Mouse (Mus musculus): Measurements from ENCODE around the gene Sept12. TPM values are rescaled to one million over a fixed set of nuclear protein-coding genes. Genes with fewer than 3 reads are reported as not detected.

Sept12 gene
- total RNA-seq, 2 experiments from 2014 or later = not detected

DNA sequence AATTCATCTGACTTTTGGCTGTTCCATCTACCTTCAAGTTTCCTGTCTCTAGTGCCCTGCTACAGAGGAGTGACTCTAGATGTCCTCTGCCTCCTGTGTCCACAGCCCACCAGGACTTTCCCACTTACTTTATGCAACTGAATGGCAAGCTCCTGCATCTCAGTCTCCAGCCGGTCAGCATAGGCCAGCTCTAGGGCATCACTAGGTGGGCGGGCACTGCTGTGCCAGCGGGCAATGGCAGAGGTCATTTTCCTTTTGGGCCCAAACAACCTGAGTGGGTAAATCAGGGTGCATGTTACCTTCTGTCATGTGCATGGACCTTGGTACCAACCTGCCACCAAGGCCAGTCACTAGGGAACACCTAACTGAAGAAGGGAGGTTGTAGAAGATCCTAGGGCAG, 54.2 kb downstream of the Sept12 start:
- intact Hi-C loops (cut with DNase I) = no loop called here
- DNase-seq (ENCODE audit: extremely low spot score in 1 of 2, low spot score in 2 of 2) = no peak

DNA sequence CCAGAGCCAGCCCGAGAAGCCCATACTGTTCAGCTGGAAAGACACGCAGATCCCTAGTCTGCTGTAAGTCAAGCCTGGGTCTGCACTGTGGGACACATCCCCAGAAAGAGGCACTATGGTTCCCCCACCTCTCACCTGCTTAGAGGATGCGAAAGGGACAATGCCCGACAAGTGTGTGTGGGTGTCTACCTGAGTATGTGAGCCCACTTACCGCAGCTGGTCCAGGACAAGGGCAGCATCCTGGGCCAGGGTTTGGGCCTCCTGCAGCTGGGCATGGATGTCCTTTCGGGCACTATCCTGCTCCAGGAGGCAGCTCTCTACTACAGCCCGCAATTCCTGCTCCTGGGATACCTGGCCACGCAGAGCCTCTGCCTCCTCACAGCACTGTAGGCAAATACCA, 54.8 kb downstream of the Sept12 start:
- intact Hi-C loops (cut with DNase I) = no loop called here
- no peak for DNase-seq (ENCODE audit: extremely low spot score in 1 of 2, low spot score in 2 of 2)

DNA sequence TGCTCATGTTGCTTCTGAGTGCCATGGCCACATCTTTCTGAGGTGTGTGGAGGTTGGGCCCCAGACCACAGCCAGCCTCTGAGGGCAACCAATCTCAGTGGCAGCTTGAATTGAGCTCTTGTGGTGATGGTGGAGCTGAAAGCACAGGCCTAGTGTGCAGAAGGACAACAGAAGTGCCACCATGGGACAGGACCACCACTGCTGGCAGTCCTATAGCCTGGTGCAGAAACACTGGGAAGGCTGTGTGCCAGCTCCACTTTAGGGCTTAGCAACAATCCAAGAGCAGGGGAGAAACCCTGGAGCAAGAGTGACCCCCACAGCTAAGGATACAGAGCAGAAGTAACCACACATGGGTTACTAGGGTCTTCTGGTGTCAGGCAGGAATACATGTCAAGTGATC, 56.6 kb downstream of the Sept12 start:
- DNase-seq (ENCODE audit: extremely low spot score in 1 of 2, low spot score in 2 of 2) = no peak

DNA sequence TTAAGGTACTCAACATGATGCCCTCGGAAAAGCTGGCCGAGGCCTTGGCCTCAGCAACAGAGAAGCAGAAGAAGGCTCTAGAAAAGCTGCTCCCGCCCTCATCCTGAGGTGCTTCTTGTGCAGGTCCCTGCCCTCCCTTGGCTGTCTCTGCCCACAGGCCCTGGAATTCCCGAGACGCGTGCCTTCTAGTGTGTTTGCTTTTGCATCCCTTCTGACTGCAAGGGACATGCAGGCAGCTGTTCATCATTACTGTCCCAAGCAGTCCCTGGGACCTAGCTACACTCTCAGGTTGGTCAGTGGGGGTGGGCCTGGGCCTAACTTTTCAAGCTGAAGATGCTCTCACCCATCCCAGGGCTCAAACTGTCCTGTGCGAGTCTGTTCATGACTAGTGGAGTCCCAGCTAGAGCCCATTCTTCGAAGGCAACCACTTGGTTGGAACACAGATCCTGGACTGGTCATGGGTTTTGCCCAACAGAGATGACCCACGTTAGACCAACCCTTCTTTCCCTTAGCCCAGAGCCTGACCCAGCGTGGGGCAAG, 57.3 kb downstream of the Sept12 start:
- intact Hi-C loops (cut with DNase I) = no loop called here
- DNase-seq (ENCODE audit: extremely low spot score in 1 of 2, low spot score in 2 of 2) = no peak

More for the DNA sequence above, 56.6 kb downstream of the Sept12 start:
- intact Hi-C loops (cut with DNase I) = no loop called here

DNA sequence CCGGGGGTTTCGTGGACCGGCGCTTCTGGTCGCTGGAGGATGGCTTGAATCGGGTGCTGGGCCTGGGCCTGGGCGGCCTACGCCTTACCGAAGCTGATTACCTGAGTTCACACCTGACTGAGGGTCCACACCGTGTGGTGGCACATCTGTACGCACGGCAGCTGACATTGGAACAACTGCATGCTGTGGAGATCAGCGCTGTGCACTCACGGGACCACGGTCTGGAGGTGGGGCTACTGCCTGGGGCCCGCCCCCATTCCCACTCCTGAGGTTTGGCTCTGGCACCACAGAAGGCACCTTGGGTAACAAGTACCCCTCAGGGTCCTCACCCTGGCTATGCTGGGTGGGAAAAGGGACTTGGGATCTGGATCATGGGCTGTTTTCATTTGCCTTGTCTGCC, 58.2 kb downstream of the Sept12 start:
- peak in 1 of 2 experiments; percentile 69 for DNase-seq (ENCODE audit: extremely low spot score in 1 of 2, low spot score in 2 of 2)
- intact Hi-C loops (cut with DNase I) = no loop called here

DNA sequence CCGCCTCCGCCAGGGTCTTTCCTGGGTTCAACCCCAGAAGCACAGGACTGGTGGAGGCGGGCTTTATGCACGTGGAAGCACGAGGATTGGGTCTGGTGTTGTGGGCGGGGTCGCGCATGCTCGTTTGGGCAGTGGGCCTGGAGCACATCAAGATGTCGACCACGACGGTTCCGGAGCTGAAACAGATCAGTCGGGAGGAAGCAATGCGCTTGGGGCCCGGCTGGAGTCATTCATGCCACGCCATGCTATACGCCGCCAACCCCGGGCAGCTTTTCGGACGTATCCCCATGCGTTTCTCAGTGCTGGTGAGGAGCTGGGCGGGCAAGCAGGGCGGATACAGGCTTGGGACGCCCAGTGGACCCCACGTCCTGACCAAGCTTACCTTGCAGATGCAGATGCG, 58.7 kb downstream of the Sept12 start:
- intact Hi-C loops (cut with DNase I) = no loop called here
- peak; percentile 95 to 99 for DNase-seq (ENCODE audit: extremely low spot score in 1 of 2, low spot score in 2 of 2)

DNA sequence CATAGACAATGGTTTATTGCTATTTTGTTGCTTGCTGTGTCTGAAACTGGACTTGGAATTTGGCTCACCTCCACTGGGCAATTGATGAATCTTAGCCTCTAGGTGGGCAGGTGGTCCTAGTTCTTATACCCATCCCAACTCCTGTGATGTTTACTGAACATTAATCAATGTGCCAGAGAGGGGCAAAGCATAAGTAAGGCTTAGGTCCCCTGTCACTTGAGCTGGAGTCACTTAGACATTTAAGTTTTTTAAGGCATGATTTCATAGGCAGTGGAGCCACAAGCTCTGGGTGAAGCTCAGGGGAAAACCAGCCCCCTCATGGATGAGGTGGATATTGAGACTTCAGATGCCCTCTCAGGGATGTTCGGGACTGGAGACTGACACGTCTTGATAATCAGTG, 59.2 kb downstream of the Sept12 start, which contains the start of gene Nudt16l1:
Nudt16l1 (plus strand) TSS at position 301 of the 400 bp plus-strand sequence.
- intact Hi-C loops (cut with DNase I) = no loop called here
- no peak for DNase-seq (ENCODE audit: extremely low spot score in 1 of 2, low spot score in 2 of 2)

DNA sequence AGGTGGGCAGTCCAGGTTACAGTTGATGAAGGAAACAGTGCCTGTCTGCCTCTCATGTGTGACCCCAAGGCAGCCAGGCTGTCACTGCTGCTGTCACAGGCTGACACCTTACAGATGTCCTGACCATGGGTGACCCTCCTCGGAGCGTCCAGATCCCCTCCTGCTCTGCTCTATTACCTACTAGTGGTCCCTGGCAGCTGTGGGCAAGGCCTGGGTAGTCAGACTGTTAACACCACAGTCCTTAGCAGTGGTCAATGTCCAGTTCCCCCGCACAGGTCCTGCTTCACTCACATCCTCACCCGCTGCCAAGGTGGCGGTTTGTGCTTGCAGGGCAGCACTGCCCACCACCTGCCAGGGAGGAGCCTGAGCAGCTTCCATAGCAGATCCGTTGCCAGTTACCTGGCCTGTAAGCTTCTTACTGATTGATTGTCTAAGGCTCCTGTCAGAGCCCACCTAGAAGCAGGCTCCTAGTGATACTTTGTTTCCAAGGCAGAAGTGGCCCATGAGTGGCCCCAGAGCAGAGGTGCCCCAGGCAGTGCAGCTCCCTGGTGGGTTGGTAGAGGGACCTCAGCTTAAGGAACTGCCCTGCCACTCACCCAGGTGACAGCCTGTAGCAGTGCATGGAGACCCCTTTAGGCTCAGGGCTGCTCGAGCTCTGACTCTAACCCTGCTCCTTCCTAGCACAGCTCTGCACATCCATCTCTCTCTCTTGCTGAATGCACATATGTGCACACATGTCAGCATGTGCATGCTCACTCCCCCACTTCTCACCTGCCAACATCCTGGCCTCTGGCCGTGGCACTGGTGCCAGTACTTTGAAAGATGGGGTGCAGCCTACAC, 60.1 kb downstream of the Sept12 start:
- no peak for DNase-seq (ENCODE audit: extremely low spot score in 1 of 2, low spot score in 2 of 2)
- intact Hi-C loops (cut with DNase I) = no loop called here

Other genes with a start within 250 kb of the Sept12 start
- 100 to 1,000 TPM; 128 to 130 TPM for gene Cdip1, start 207.6 kb downstream of the Sept12 start, total RNA-seq (2021)
- not detected for gene 4930562C15Rik, start 162.4 kb downstream of the Sept12 start, total RNA-seq (2021)
- 10 to 100 TPM; 70.4 to 70.6 TPM for gene Ubald1, start 117.5 kb downstream of the Sept12 start, total RNA-seq (2021)
- 100 to 1,000 TPM; 176 to 182 TPM for gene Mgrn1, start 111.6 kb downstream of the Sept12 start, total RNA-seq (2021)
- 10 to 100 TPM; 69.3 to 73.0 TPM for gene Nudt16l1, start 59.1 kb downstream of the Sept12 start, total RNA-seq (2021)
- 10 to 100 TPM; 47.3 to 51.6 TPM for gene Anks3, start 33.6 kb downstream of the Sept12 start, total RNA-seq (2021)
- gene Smim22, start 9.4 kb upstream of the Sept12 start, total RNA-seq (2021) = not detected
- gene Rogdi, start 15.7 kb upstream of the Sept12 start, total RNA-seq (2021) = 100 to 1,000 TPM; 150 to 160 TPM
- gene Glyr1, start 52.0 kb upstream of the Sept12 start, total RNA-seq (2021) = 100 to 1,000 TPM; 156 to 160 TPM
- gene Ubn1, start 52.2 kb upstream of the Sept12 start, total RNA-seq (2021) = 10 to 100 TPM; 38.1 to 38.9 TPM
- under 1 TPM; 0.21 to 0.36 TPM for gene Ppl, start 134.6 kb upstream of the Sept12 start, total RNA-seq (2021)
- gene Sec14l5, start 149.3 kb upstream of the Sept12 start, total RNA-seq (2021) = under 1 TPM; 0.18 to 0.49 TPM
- gene Nagpa, start 206.2 kb upstream of the Sept12 start, total RNA-seq (2021) = 10 to 100 TPM in 1 of 2 experiments, 1 to 10 TPM in 1; 7.4 to 10.1 TPM
- 10 to 100 TPM; 11.0 to 12.5 TPM for gene AU021092, start 224.4 kb upstream of the Sept12 start, total RNA-seq (2021)
- gene Alg1, start 235.8 kb upstream of the Sept12 start, total RNA-seq (2021) = 10 to 100 TPM; 29.7 to 31.9 TPM

Data from left cerebral cortex, postnatal 10 days (tissue).